Mouse (Mus musculus) testis, adult 2 months (tissue): ENCODE measurements around the gene Auts2. TPM values are rescaled to one million over a fixed set of nuclear protein-coding genes. Genes with fewer than 3 reads are reported as not detected.

Experiments used
- H3K27ac ChIP-seq: fragments of 200-500 bp; 2 replicates; pipeline ENCODE4 v1.5.1; 2012; ENCODE audit warnings: low read depth, low read length; ENCODE audit not compliant: control insufficient read depth, insufficient read depth
- H3K27me3 ChIP-seq: fragments of 200-500 bp; 2 replicates; pipeline ENCODE4 v1.6.1; 2012; ENCODE audit warnings: mild to moderate bottlenecking, low read length, moderate library complexity; ENCODE audit not compliant: control insufficient read depth, insufficient read depth
- H3K36me3 ChIP-seq: fragments of 200-500 bp; 2 replicates; pipeline ENCODE4 v1.6.1; 2012; ENCODE audit warnings: mild to moderate bottlenecking, low read length; ENCODE audit not compliant: control insufficient read depth, insufficient read depth
- H3K4me1 ChIP-seq: fragments of 200-500 bp; 2 replicates; pipeline ENCODE4 v1.6.1; 2012; ENCODE audit warnings: low read length; ENCODE audit not compliant: control insufficient read depth, insufficient read depth
- H3K4me3 ChIP-seq: fragments of 200-500 bp; 2 replicates; pipeline ENCODE4 v1.5.1; 2012; ENCODE audit warnings: low read depth, mild to moderate bottlenecking, low read length, moderate library complexity, mixed read lengths; ENCODE audit not compliant: control insufficient read depth
- CTCF ChIP-seq: fragments of 200-500 bp; IDR thresholded peaks from 2 replicates; pipeline ENCODE4 v1.5.1; 2012; ENCODE audit warnings: low read depth, mild to moderate bottlenecking, inconsistent platforms, low read length, moderate library complexity; ENCODE audit not compliant: control insufficient read depth, insufficient read depth, insufficient replicate concordance
- POLR2A ChIP-seq: fragments of 200-500 bp; IDR thresholded peaks from 2 replicates; pipeline ENCODE4 v1.6.1; 2012; ENCODE audit warnings: low read depth, mild to moderate bottlenecking, inconsistent platforms, low read length, moderate library complexity; ENCODE audit not compliant: control insufficient read depth
- polyA plus RNA-seq: library from polyadenylated mRNA; depleted of rRNA; stranded (reverse); fragments of >200 nt; gene quantifications from 2 replicates; pipeline ENCODE4 v1.2.3, GENCODE M21; 2012

Auts2 gene
- polyA plus RNA-seq, 1 experiment: 4.3 TPM

DNA sequence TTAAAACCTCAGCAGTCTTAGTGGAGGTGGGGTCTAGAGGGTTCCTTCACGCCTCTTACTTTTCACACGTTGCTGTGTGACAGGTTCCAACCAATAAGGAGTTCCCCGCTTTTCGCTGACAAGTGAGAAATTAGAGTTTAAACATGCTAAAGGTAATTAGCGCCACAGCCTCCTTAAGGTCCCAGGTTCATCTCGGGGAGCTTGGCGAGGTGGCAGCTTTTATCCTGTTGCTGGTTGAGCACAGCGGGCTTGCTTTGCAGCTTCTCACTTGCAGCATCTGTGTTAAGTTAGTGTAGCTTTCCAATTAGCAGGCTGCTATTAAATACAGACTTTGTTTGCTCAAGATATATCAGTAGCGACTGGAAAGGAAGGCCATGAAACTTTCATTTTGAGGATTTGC, 564.2 kb downstream of the Auts2 start:
- Histone ChIP-seq H3K27me3 (no peaks in the 10 kb centered on the region), H3K27ac (no peak overlapping the region), H3K4me3 (no peak overlapping the region), H3K36me3 (no peaks in the 10 kb centered on the region), H3K4me1 (no peaks in the 10 kb centered on the region)
- TF ChIP-seq POLR2A: no peak

DNA sequence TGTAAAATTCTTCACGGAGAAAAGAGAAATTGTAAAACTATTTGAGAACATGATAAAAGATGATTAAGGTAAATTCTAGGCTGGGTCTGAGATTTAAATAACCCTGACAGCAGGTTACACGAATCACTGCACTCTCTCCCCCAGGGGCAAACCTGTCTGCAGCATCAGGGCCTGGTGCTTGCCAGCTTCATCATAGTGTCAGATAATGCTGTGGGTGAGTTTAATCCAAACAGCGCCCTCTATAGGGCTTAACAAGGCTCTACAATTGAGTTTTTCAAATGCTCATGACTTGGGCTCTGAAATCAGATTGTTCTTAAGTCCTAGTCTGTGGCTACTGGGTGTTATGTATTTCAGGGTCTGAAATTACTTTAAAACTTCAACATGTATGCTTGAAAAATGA, 565.6 kb downstream of the Auts2 start:
- Histone ChIP-seq H3K27ac (no peak overlapping the region), H3K4me1 (no peaks in the 10 kb centered on the region), H3K36me3 (no peaks in the 10 kb centered on the region), H3K4me3 (no peak overlapping the region), H3K27me3 (no peaks in the 10 kb centered on the region)
- TF ChIP-seq CTCF: no peak
- no peak for TF ChIP-seq POLR2A

DNA sequence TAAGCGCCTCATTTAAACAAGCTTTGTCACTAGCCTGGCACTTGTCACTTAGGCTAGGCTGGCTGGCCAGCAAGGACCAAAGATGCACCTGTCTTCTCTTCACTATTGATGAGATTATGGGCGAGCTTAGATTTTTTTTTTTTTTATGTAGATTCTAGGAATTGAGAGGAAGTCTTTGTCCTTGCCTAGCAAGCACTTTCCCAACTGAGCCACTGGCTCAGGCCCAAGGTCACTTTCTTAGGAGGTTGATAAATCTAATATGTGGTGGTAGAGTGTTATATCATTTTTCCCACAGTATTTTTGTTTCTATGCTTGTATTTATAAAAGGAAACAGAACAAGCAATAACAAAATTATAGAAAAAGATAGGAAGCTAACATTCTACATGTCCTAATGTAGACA, 571.2 kb downstream of the Auts2 start:
- H3K4me3 ChIP-seq: no peak overlapping the region
- no peak overlapping the region for H3K27ac ChIP-seq
- H3K36me3 ChIP-seq: no peaks in the 10 kb centered on the region
- no peaks in the 10 kb centered on the region for H3K27me3 ChIP-seq
- H3K4me1 ChIP-seq: no peaks in the 10 kb centered on the region
- TF ChIP-seq POLR2A (no peak), CTCF (no peak)

GRCm38 (mm10) chr5:131965499-131965898, 577.6 kb downstream of the Auts2 start:
- H3K4me1 ChIP-seq: no peaks in the 10 kb centered on the region
- TF ChIP-seq CTCF (no peak), POLR2A (no peak)
- H3K27me3 ChIP-seq: no peaks in the 10 kb centered on the region
- H3K27ac ChIP-seq: no peak overlapping the region
- H3K4me3 ChIP-seq: no peak overlapping the region
- H3K36me3 ChIP-seq: no peaks in the 10 kb centered on the region

- no peak overlapping the region for H3K4me3 ChIP-seq
- H3K27me3 ChIP-seq: no peaks in the 10 kb centered on the region
- H3K4me1 ChIP-seq: no peaks in the 10 kb centered on the region
- H3K36me3 ChIP-seq: no peaks in the 10 kb centered on the region
- no peak overlapping the region for H3K27ac ChIP-seq
- TF ChIP-seq POLR2A: no peak
- no peak for TF ChIP-seq CTCF
Measured at GRCm38 (mm10) chr5:131963565-131963964, 579.6 kb downstream of the Auts2 start.

DNA sequence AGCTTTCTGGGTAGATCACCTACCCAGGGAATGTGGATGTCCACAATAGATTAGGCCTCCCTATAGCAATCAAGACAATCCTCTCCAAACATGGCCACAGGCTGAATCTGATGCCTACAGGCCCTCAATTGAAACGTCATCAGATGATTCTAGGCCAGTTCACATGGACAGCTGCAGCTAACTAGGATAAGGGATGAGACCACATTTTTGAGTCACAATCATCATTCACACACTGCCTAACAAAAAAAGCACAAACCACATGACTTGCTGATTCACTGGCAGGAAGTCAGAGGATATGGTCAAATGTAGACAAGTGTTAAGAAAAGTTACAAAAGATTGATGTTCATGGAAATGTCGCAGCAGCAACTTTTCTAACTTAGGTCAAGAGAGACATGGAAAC, 581.3 kb downstream of the Auts2 start:
- H3K36me3 ChIP-seq: no peaks in the 10 kb centered on the region
- no peak overlapping the region for H3K27ac ChIP-seq
- TF ChIP-seq CTCF (no peak), POLR2A (no peak)
- no peaks in the 10 kb centered on the region for H3K4me1 ChIP-seq
- no peak overlapping the region for H3K4me3 ChIP-seq
- no peaks in the 10 kb centered on the region for H3K27me3 ChIP-seq

DNA sequence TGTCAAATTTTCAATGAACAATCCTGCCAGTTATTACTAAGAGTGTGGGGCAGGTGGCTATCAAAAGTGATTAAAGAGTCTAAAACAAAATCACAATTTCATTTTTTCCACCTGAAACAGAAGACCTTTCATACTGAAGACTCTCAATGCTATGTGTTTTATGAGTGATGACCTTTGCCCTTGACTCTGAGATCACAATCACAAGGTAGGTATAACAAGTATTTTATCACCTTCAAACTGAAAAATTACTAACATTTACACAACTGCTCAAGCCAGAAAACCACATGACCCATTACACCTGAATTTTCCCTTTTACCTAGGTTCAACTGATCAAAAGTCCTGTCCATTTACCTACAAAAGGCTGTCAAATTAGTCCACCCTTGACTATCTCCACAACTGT, 582.7 kb downstream of the Auts2 start:
- Histone ChIP-seq H3K4me3 (no peak overlapping the region), H3K4me1 (no peaks in the 10 kb centered on the region), H3K27ac (no peak overlapping the region), H3K27me3 (no peaks in the 10 kb centered on the region), H3K36me3 (no peaks in the 10 kb centered on the region)
- TF ChIP-seq POLR2A (no peak), CTCF (no peak)

- Histone ChIP-seq H3K36me3 (no peaks in the 10 kb centered on the region), H3K4me1 (no peaks in the 10 kb centered on the region), H3K27ac (no peak overlapping the region), H3K27me3 (no peaks in the 10 kb centered on the region), H3K4me3 (no peak overlapping the region)
- TF ChIP-seq CTCF (no peak), POLR2A (no peak)
Measured at GRCm38 (mm10) chr5:131956998-131957397, 586.1 kb downstream of the Auts2 start.
